Mouse (Mus musculus) erythroblast, embryonic 14.5 days (primary cell): Measurements from ENCODE around the gene Igll1. TPM values are rescaled to one million over a fixed set of nuclear protein-coding genes. Genes with fewer than 3 reads are reported as not detected.

Experiments
- H3K27me3 ChIP-seq: 2 replicates; pipeline ENCODE4 v1.6.1; 2012; ENCODE audit warnings: inconsistent platforms; ENCODE audit not compliant: control insufficient read depth
- H3K36me3 ChIP-seq: 2 replicates; pipeline ENCODE4 v1.6.1; 2012; ENCODE audit warnings: mild to moderate bottlenecking, inconsistent platforms; ENCODE audit not compliant: control insufficient read depth
- H3K4me1 ChIP-seq: 2 replicates; pipeline ENCODE4 v1.6.1; 2012; ENCODE audit warnings: inconsistent platforms; ENCODE audit not compliant: control insufficient read depth
- H3K4me3 ChIP-seq: replicated peaks from 2 replicates; pipeline ENCODE3; 2012; ENCODE audit warnings: moderate library complexity, mild to moderate bottlenecking, inconsistent platforms
- H3K9me3 ChIP-seq: 2 replicates; pipeline ENCODE4 v1.6.1; 2012; ENCODE audit warnings: low read length, inconsistent platforms, mixed read lengths; ENCODE audit not compliant: control insufficient read depth
- GATA1 ChIP-seq: IDR thresholded peaks from 2 replicates; pipeline ENCODE4 v1.6.1; 2012; ENCODE audit warnings: low read length, inconsistent platforms, mixed read lengths
- TAL1 ChIP-seq: IDR thresholded peaks from 3 replicates; pipeline ENCODE4 v1.6.1; 2012; ENCODE audit warnings: low read length, inconsistent platforms, mixed read lengths
- polyA plus RNA-seq: library from polyadenylated mRNA; stranded (reverse); fragments of >175 nt; gene quantifications from 2 replicates; pipeline ENCODE4 v1.2.3, GENCODE M21; 2012

Igll1 gene
- polyA plus RNA-seq, 1 experiment, result not detected

- peaks cover 12% of the 10 kb centered on the region for H3K4me1 ChIP-seq
- no peak for TF ChIP-seq TAL1
- no peak for TF ChIP-seq GATA1
Measured at GRCm38 (mm10) chr16:16825476-16825875, 38.3 kb downstream of the Igll1 start.

More at GRCm38 (mm10) chr16:16825476-16825875, 38.3 kb downstream of the Igll1 start:
- H3K9me3 ChIP-seq, result no peaks in the 10 kb centered on the region
- peaks cover 3% of the 10 kb centered on the region for H3K27me3 ChIP-seq
- H3K4me3 ChIP-seq, result no peak overlapping the region
- H3K36me3 ChIP-seq, result no peaks in the 10 kb centered on the region

Other genes starting within 250 kb of the Igll1 start
- not detected in 2 replicates for gene Olfr19, start 187.6 kb downstream of the Igll1 start, polyA plus RNA-seq
- gene Spag6l, start 34.5 kb downstream of the Igll1 start, polyA plus RNA-seq, result not detected in 2 replicates
- gene Top3b, start 6.8 kb upstream of the Igll1 start, polyA plus RNA-seq, result 2.5 and 2.8 TPM in 2 replicates
- 0.08 TPM in 1 of 2 replicates, not detected in the other for gene Vpreb1, start 6.9 kb upstream of the Igll1 start, polyA plus RNA-seq
- gene Ppm1f, start 32.5 kb upstream of the Igll1 start, polyA plus RNA-seq, result 0.06 and 0.07 TPM in 2 replicates
- 1.8 and 2.3 TPM in 2 replicates for gene Mapk1, start 119.4 kb upstream of the Igll1 start, polyA plus RNA-seq
- gene Ypel1, start 205.7 kb upstream of the Igll1 start, polyA plus RNA-seq, result 0.10 TPM in 1 of 2 replicates, not detected in the other
- gene Ppil2, start 247.3 kb upstream of the Igll1 start, polyA plus RNA-seq, result 10.4 and 11.9 TPM in 2 replicates